Mouse (Mus musculus) testis, adult 2 months (tissue): ENCODE measurements at regions not wholly inside any gene's neighbourhood (a gene's known extent, or its start where the extent isn't known, plus 50 kb on each side); places are given as distances from the start of the nearest gene placed in this dataset.

Experiments
- H3K27ac ChIP-seq: fragments of 200-500 bp; 2 replicates; pipeline ENCODE4 v1.5.1; 2012; ENCODE audit warnings: low read depth, low read length; ENCODE audit not compliant: control insufficient read depth, insufficient read depth
- H3K27me3 ChIP-seq: fragments of 200-500 bp; 2 replicates; pipeline ENCODE4 v1.6.1; 2012; ENCODE audit warnings: mild to moderate bottlenecking, low read length, moderate library complexity; ENCODE audit not compliant: control insufficient read depth, insufficient read depth
- H3K36me3 ChIP-seq: fragments of 200-500 bp; 2 replicates; pipeline ENCODE4 v1.6.1; 2012; ENCODE audit warnings: mild to moderate bottlenecking, low read length; ENCODE audit not compliant: control insufficient read depth, insufficient read depth
- H3K4me1 ChIP-seq: fragments of 200-500 bp; 2 replicates; pipeline ENCODE4 v1.6.1; 2012; ENCODE audit warnings: low read length; ENCODE audit not compliant: control insufficient read depth, insufficient read depth
- H3K4me3 ChIP-seq: fragments of 200-500 bp; 2 replicates; pipeline ENCODE4 v1.5.1; 2012; ENCODE audit warnings: low read depth, mild to moderate bottlenecking, low read length, moderate library complexity, mixed read lengths; ENCODE audit not compliant: control insufficient read depth
- CTCF ChIP-seq: fragments of 200-500 bp; IDR thresholded peaks from 2 replicates; pipeline ENCODE4 v1.5.1; 2012; ENCODE audit warnings: low read depth, mild to moderate bottlenecking, inconsistent platforms, low read length, moderate library complexity; ENCODE audit not compliant: control insufficient read depth, insufficient read depth, insufficient replicate concordance
- POLR2A ChIP-seq: fragments of 200-500 bp; IDR thresholded peaks from 2 replicates; pipeline ENCODE4 v1.6.1; 2012; ENCODE audit warnings: low read depth, mild to moderate bottlenecking, inconsistent platforms, low read length, moderate library complexity; ENCODE audit not compliant: control insufficient read depth

DNA sequence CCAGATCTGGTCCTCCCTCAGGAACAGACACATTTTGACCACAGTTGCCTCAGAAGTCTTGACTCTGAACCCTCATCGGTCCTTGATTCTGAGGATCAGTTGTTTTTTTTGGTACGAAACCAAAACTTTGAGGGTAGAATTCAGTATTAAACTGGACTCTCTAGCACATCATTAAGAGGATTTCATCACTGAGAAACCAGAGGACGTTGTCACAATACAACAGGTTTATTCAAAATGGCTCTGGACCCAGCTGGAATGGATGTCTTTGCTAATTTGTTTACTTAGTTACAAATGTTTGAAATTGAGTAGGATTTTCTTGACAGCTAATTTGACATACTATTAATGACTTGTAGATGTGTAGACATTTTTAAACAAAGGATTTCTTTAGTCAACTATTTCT lies 163.7 kb downstream of the Pten start:
- TF ChIP-seq CTCF: no peak
- no peak for TF ChIP-seq POLR2A
- no peak overlapping the region for H3K27ac ChIP-seq
- H3K4me1 ChIP-seq: no peaks in the 10 kb centered on the region
- no peaks in the 10 kb centered on the region for H3K36me3 ChIP-seq
- no peaks in the 10 kb centered on the region for H3K27me3 ChIP-seq
- H3K4me3 ChIP-seq: no peak overlapping the region

GRCm38 (mm10) chr19:32923911-32924310 lies 166.6 kb downstream of the Pten start:
- TF ChIP-seq POLR2A (no peak), CTCF (no peak)
- Histone ChIP-seq H3K4me1 (no peaks in the 10 kb centered on the region), H3K27ac (no peak overlapping the region), H3K36me3 (no peaks in the 10 kb centered on the region), H3K4me3 (no peak overlapping the region), H3K27me3 (no peaks in the 10 kb centered on the region)

GRCm38 (mm10) chr19:32925628-32926505 lies 168.6 kb downstream of the Pten start:
- H3K4me3 ChIP-seq: no peak overlapping the region
- TF ChIP-seq CTCF: no peak
- TF ChIP-seq POLR2A: no peak
- H3K4me1 ChIP-seq: no peaks in the 10 kb centered on the region
- H3K36me3 ChIP-seq: no peaks in the 10 kb centered on the region
- H3K27me3 ChIP-seq: no peaks in the 10 kb centered on the region
- no peak overlapping the region for H3K27ac ChIP-seq

DNA sequence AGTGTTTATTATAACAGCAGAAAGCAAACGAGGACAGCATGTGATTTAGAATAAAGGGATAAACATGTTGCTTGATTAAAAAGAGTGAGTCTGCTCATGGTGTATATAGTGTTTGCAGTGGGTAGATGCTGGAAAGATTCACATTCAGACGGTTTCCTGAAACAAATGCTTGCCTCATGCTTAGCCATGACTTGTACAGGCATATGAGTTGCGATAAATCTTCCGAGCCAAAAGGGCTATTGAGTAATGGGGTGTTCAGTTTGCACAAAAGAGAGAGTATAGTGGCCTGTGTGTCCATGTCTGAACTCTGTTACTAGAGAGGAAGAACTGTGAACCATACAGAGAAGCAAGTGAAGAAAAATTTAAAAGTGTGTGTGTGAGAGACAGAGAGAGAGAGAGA lies 169.3 kb downstream of the Pten start:
- H3K36me3 ChIP-seq: no peaks in the 10 kb centered on the region
- H3K4me3 ChIP-seq: no peak overlapping the region
- no peak for TF ChIP-seq CTCF
- TF ChIP-seq POLR2A: no peak
- no peaks in the 10 kb centered on the region for H3K4me1 ChIP-seq
- H3K27ac ChIP-seq: no peak overlapping the region
- H3K27me3 ChIP-seq: no peaks in the 10 kb centered on the region

GRCm38 (mm10) chr19:32933676-32934075 lies 176.4 kb downstream of the Pten start:
- no peaks in the 10 kb centered on the region for H3K4me1 ChIP-seq
- no peaks in the 10 kb centered on the region for H3K27me3 ChIP-seq

GRCm38 (mm10) chr19:32935638-32936037 lies 178.3 kb downstream of the Pten start:
- Histone ChIP-seq H3K27ac (no peak overlapping the region), H3K4me3 (no peak overlapping the region), H3K4me1 (no peaks in the 10 kb centered on the region), H3K27me3 (no peaks in the 10 kb centered on the region), H3K36me3 (no peaks in the 10 kb centered on the region)
- TF ChIP-seq POLR2A (no peak), CTCF (no peak)

More at GRCm38 (mm10) chr19:32933676-32934075, 176.4 kb downstream of the Pten start:
- Histone ChIP-seq H3K27ac (no peak overlapping the region), H3K4me3 (no peak overlapping the region), H3K36me3 (no peaks in the 10 kb centered on the region)
- no peak for TF ChIP-seq POLR2A
- no peak for TF ChIP-seq CTCF

- H3K27ac ChIP-seq: no peak overlapping the region
- no peak overlapping the region for H3K4me3 ChIP-seq
- H3K4me1 ChIP-seq: no peaks in the 10 kb centered on the region
- H3K36me3 ChIP-seq: no peaks in the 10 kb centered on the region
- no peaks in the 10 kb centered on the region for H3K27me3 ChIP-seq
- TF ChIP-seq POLR2A: no peak
- TF ChIP-seq CTCF: no peak
Measured at GRCm38 (mm10) chr19:32937591-32937990, 180.3 kb downstream of the Pten start.

GRCm38 (mm10) chr19:32939692-32940091 lies 182.4 kb downstream of the Pten start:
- H3K4me1 ChIP-seq: no peaks in the 10 kb centered on the region
- H3K4me3 ChIP-seq: no peak overlapping the region
- H3K36me3 ChIP-seq: no peaks in the 10 kb centered on the region
- no peak overlapping the region for H3K27ac ChIP-seq
- no peaks in the 10 kb centered on the region for H3K27me3 ChIP-seq
- TF ChIP-seq CTCF: no peak
- TF ChIP-seq POLR2A: no peak
